Mouse (Mus musculus) stomach, embryonic 15.5 days (tissue): ENCODE data around the gene Pxn. TPM values are rescaled to one million over a fixed set of nuclear protein-coding genes. Genes with fewer than 3 reads are reported as not detected.
A peak's percentile ranks its signal among the peaks of the same experiment; 100 is the strongest.

Experiments
- ATAC-seq: fragments of 200-750 bp; cut with Nextera tagmentation; 2 replicates; pipeline ENCODE4 v1.8.0; 2017; ENCODE audit warnings: low read depth, moderate number of reproducible peaks, moderate TSS enrichment; ENCODE audit not compliant: insufficient read depth, low FRiP score
- H3K27ac ChIP-seq: fragments of 300-500 bp; sonication (generic); 2 replicates; pipeline ENCODE4 v1.5.1; 2015; ENCODE audit warnings: mild to moderate bottlenecking, inconsistent platforms
- H3K27me3 ChIP-seq: fragments of 300-500 bp; sonication (generic); replicated peaks from 2 replicates; pipeline ENCODE4 v1.6.1; 2015; ENCODE audit warnings: inconsistent platforms
- H3K36me3 ChIP-seq: fragments of 300-500 bp; sonication (generic); 2 replicates; pipeline ENCODE4 v1.6.1; 2015; ENCODE audit warnings: inconsistent platforms
- H3K4me1 ChIP-seq: fragments of 300-500 bp; sonication (generic); 2 replicates; pipeline ENCODE4 v1.6.1; 2015; ENCODE audit warnings: inconsistent platforms
- H3K4me2 ChIP-seq: fragments of 300-500 bp; sonication (generic); 2 replicates; pipeline ENCODE4 v1.6.1; 2015; ENCODE audit warnings: mild to moderate bottlenecking, inconsistent platforms
- H3K4me3 ChIP-seq: fragments of 300-500 bp; sonication (generic); replicated peaks from 2 replicates; pipeline ENCODE4 v1.5.1; 2015; ENCODE audit warnings: inconsistent platforms
- H3K9ac ChIP-seq: fragments of 300-500 bp; sonication (generic); 2 replicates; pipeline ENCODE4 v1.6.1; 2015; ENCODE audit warnings: inconsistent platforms
- H3K9me3 ChIP-seq: fragments of 300-500 bp; sonication (generic); 2 replicates; pipeline ENCODE4 v1.6.1; 2016; ENCODE audit warnings: inconsistent platforms
- WGBS: fragments of 180-500 bp; shearing (Covaris S2); methylation state at CpG from one replicate; pipeline ENCODE4 v1.1.7; 2015; 5-methylcytosine and 5-hydroxymethylcytosine counted together
- polyA plus RNA-seq: library from polyadenylated mRNA; unstranded; fragments of >200 nt; fragmentation: Nextera tagmentation; extraction: Ambion mirVana; gene quantifications from 2 replicates; pipeline ENCODE4 v1.2.1, GENCODE M21; 2015

Gene Pxn
- polyA plus RNA-seq, 1 experiment from 2014 or later: 37.0 TPM

- ATAC-seq: no peak
- H3K9me3 ChIP-seq: no peaks in the 10 kb centered on the region
- WGBS: 58% methylated on average over 15 of the region's 15 CpGs
- no peak overlapping the region; the same call in 1 of the 2 replicates for H3K4me2 ChIP-seq
- no peak overlapping the region for H3K27ac ChIP-seq
- H3K27me3 ChIP-seq: no peaks in the 10 kb centered on the region
- H3K9ac ChIP-seq: no peak overlapping the region
- no peak overlapping the region for H3K4me3 ChIP-seq
- H3K36me3 ChIP-seq: 0 out of 2 replicates have a peak, but pooled peaks cover 6% of the 10 kb centered on the region
- H3K4me1 ChIP-seq: peaks cover 13% of the 10 kb centered on the region; the same call in 1 of the 2 replicates
Measured at GRCm38 (mm10) chr5:115479561-115479960, 26.9 kb upstream of the Pxn start.

- peak overlapping the region; percentile 17 for H3K4me3 ChIP-seq
- H3K27ac ChIP-seq: no peak overlapping the region
- H3K4me2 ChIP-seq: peak overlapping the region; percentile 46
- ATAC-seq: no peak
- H3K36me3 ChIP-seq: 0 out of 2 replicates have a peak, but pooled peaks cover 6% of the 10 kb centered on the region
- no peaks in the 10 kb centered on the region for H3K9me3 ChIP-seq
- no peaks in the 10 kb centered on the region for H3K27me3 ChIP-seq
- 30% methylated on average over 27 of the region's 27 CpGs for WGBS
- peaks cover 16% of the 10 kb centered on the region; the same call in 1 of the 2 replicates for H3K4me1 ChIP-seq
- no peak overlapping the region for H3K9ac ChIP-seq
Measured at GRCm38 (mm10) chr5:115480101-115480500, 26.4 kb upstream of the Pxn start.

- Histone ChIP-seq H3K9me3 (no peaks in the 10 kb centered on the region), H3K9ac (no peak overlapping the region), H3K36me3 (0 out of 2 replicates have a peak, but pooled peaks cover 6% of the 10 kb centered on the region), H3K4me3 (no peak overlapping the region), H3K27ac (no peak overlapping the region), H3K27me3 (no peaks in the 10 kb centered on the region), H3K4me1 (0 out of 2 replicates have a peak, but pooled peaks cover 16% of the 10 kb centered on the region), H3K4me2 (0 out of 2 replicates have a peak overlapping the region, but pooled peaks have one; percentile 23)
- WGBS: 52% methylated on average over 38 of the region's 38 CpGs
- no peak for ATAC-seq
Measured at GRCm38 (mm10) chr5:115482390-115483265, 23.8 kb upstream of the Pxn start.

- Histone ChIP-seq H3K4me3 (no peak overlapping the region), H3K27me3 (no peaks in the 10 kb centered on the region), H3K4me1 (0 out of 2 replicates have a peak, but pooled peaks cover 16% of the 10 kb centered on the region), H3K27ac (no peak overlapping the region), H3K4me2 (no peak overlapping the region; the same call in 1 of the 2 replicates), H3K9ac (no peak overlapping the region), H3K36me3 (0 out of 2 replicates have a peak, but pooled peaks cover 6% of the 10 kb centered on the region), H3K9me3 (no peaks in the 10 kb centered on the region)
- 54% methylated on average over 6 of the region's 6 CpGs for WGBS
- ATAC-seq: no peak
Measured at GRCm38 (mm10) chr5:115483385-115483784, 23.1 kb upstream of the Pxn start.

GRCm38 (mm10) chr5:115483947-115484920 is 22.2 kb upstream of the Pxn start, which contains the start of gene Sirt4:
TSS of gene Sirt4 (minus strand) at chr5:115484725.
- peak within 1 kb of the TSS; percentile 53 for H3K4me3 ChIP-seq
- H3K27ac ChIP-seq: peak within 1 kb of the TSS; percentile 86
- H3K9ac ChIP-seq: peak within 1 kb of the TSS; percentile 50
- H3K9me3 ChIP-seq: no peaks in the 10 kb centered on the region
- no peaks in the 10 kb centered on the region for H3K27me3 ChIP-seq
- 5% methylated on average over 30 of the region's 30 CpGs for WGBS
- peak within 1 kb of the TSS; percentile 71 for H3K4me2 ChIP-seq
- ATAC-seq: peak; percentile 79
- H3K4me1 ChIP-seq: peaks cover 16% of the 10 kb centered on the region; the same call in 1 of the 2 replicates
- 0 out of 2 replicates have a peak, but pooled peaks cover 6% of the 10 kb centered on the region for H3K36me3 ChIP-seq

GRCm38 (mm10) chr5:115484996-115485395 is 21.5 kb upstream of the Pxn start:
- Histone ChIP-seq H3K27ac (no peak overlapping the region), H3K9ac (no peak overlapping the region), H3K36me3 (no peaks in the 10 kb centered on the region), H3K9me3 (no peaks in the 10 kb centered on the region), H3K4me2 (peak overlapping the region; percentile 71), H3K27me3 (no peaks in the 10 kb centered on the region), H3K4me1 (peaks cover 16% of the 10 kb centered on the region; the same call in 1 of the 2 replicates), H3K4me3 (no peak overlapping the region)
- 61% methylated on average over 5 of the region's 5 CpGs for WGBS
- ATAC-seq: no peak

GRCm38 (mm10) chr5:115485489-115486205 is 20.8 kb upstream of the Pxn start:
- H3K4me1 ChIP-seq: peaks cover 15% of the 10 kb centered on the region
- H3K4me2 ChIP-seq: no peak overlapping the region
- no peaks in the 10 kb centered on the region for H3K36me3 ChIP-seq
- no peak overlapping the region for H3K9ac ChIP-seq
- 74% methylated on average over 18 of the region's 18 CpGs for WGBS
- no peak overlapping the region for H3K27ac ChIP-seq
- H3K4me3 ChIP-seq: no peak overlapping the region
- H3K9me3 ChIP-seq: no peaks in the 10 kb centered on the region
- H3K27me3 ChIP-seq: no peaks in the 10 kb centered on the region
- no peak for ATAC-seq

GRCm38 (mm10) chr5:115486726-115487125 is 19.8 kb upstream of the Pxn start:
- Histone ChIP-seq H3K27ac (no peak overlapping the region), H3K27me3 (no peaks in the 10 kb centered on the region), H3K4me2 (no peak overlapping the region), H3K4me1 (peaks cover 23% of the 10 kb centered on the region), H3K9me3 (no peaks in the 10 kb centered on the region), H3K36me3 (no peaks in the 10 kb centered on the region), H3K9ac (no peak overlapping the region), H3K4me3 (no peak overlapping the region)
- ATAC-seq: no peak
- WGBS: 39% methylated on average over 4 of the region's 4 CpGs

- Histone ChIP-seq H3K27me3 (no peaks in the 10 kb centered on the region), H3K27ac (no peak overlapping the region), H3K4me2 (no peak overlapping the region), H3K4me1 (peaks cover 28% of the 10 kb centered on the region), H3K36me3 (no peaks in the 10 kb centered on the region), H3K9ac (no peak overlapping the region), H3K4me3 (no peak overlapping the region), H3K9me3 (no peaks in the 10 kb centered on the region)
- no peak for ATAC-seq
- WGBS: 82% methylated on average over 8 of the region's 8 CpGs
Measured at GRCm38 (mm10) chr5:115487353-115487752, 19.1 kb upstream of the Pxn start.

- Histone ChIP-seq H3K4me1 (peaks cover 21% of the 10 kb centered on the region), H3K4me2 (peak overlapping the region; percentile 71), H3K36me3 (no peaks in the 10 kb centered on the region), H3K9ac (no peak overlapping the region), H3K4me3 (no peak overlapping the region), H3K27me3 (no peaks in the 10 kb centered on the region), H3K27ac (no peak overlapping the region), H3K9me3 (no peaks in the 10 kb centered on the region)
- ATAC-seq: no peak
- 71% methylated on average over 9 of the region's 9 CpGs for WGBS
Measured at GRCm38 (mm10) chr5:115487942-115488580, 18.4 kb upstream of the Pxn start.
